Mouse (Mus musculus) neural tube, embryonic 15.5 days (tissue): Measurements from ENCODE around the gene Enpp7. TPM values are rescaled to one million over a fixed set of nuclear protein-coding genes. Genes with fewer than 3 reads are reported as not detected.

Experiments used
- ATAC-seq: fragments of 200-750 bp; cut with Nextera tagmentation; 2 replicates; pipeline ENCODE4 v1.8.0; 2017; ENCODE audit warnings: mild to moderate bottlenecking, moderate TSS enrichment, moderate library complexity; ENCODE audit not compliant: low FRiP score
- H3K27ac ChIP-seq: fragments of 300-500 bp; sonication (generic); replicated peaks from 2 replicates; pipeline ENCODE4 v1.5.1; 2015; ENCODE audit warnings: mild to moderate bottlenecking, inconsistent platforms
- H3K27me3 ChIP-seq: fragments of 300-500 bp; sonication (generic); replicated peaks from 2 replicates; pipeline ENCODE4 v1.6.1; 2015; ENCODE audit warnings: inconsistent platforms
- H3K36me3 ChIP-seq: fragments of 300-500 bp; sonication (generic); 2 replicates; pipeline ENCODE4 v1.6.1; 2015; ENCODE audit warnings: inconsistent platforms
- H3K4me1 ChIP-seq: fragments of 300-500 bp; sonication (generic); 2 replicates; pipeline ENCODE4 v1.6.1; 2015; ENCODE audit warnings: inconsistent platforms
- H3K4me2 ChIP-seq: fragments of 300-500 bp; sonication (generic); 2 replicates; pipeline ENCODE4 v1.6.1; 2015; ENCODE audit warnings: inconsistent platforms, mild to moderate bottlenecking, moderate library complexity
- H3K4me3 ChIP-seq: fragments of 300-500 bp; sonication (generic); replicated peaks from 2 replicates; pipeline ENCODE4 v1.5.1; 2015; ENCODE audit warnings: mild to moderate bottlenecking, inconsistent platforms
- H3K9ac ChIP-seq: fragments of 300-500 bp; sonication (generic); replicated peaks from 2 replicates; pipeline ENCODE4 v1.6.1; 2015; ENCODE audit warnings: mild to moderate bottlenecking, inconsistent platforms
- H3K9me3 ChIP-seq: fragments of 300-500 bp; sonication (generic); replicated peaks from 2 replicates; pipeline ENCODE4 v1.6.1; 2016; ENCODE audit warnings: inconsistent platforms
- WGBS: fragments of 180-500 bp; shearing (Covaris S2); methylation state at CpG from one replicate; pipeline ENCODE4 v1.1.7; 2015; ENCODE audit warnings: mixed read lengths; 5-methylcytosine and 5-hydroxymethylcytosine counted together
- polyA plus RNA-seq: library from polyadenylated mRNA; unstranded; fragments of >200 nt; fragmentation: Nextera tagmentation; extraction: Ambion mirVana; gene quantifications from 2 replicates; pipeline ENCODE4 v1.2.1, GENCODE M21; 2015

Enpp7 gene
- polyA plus RNA-seq, 1 experiment from 2014 or later: not detected

DNA sequence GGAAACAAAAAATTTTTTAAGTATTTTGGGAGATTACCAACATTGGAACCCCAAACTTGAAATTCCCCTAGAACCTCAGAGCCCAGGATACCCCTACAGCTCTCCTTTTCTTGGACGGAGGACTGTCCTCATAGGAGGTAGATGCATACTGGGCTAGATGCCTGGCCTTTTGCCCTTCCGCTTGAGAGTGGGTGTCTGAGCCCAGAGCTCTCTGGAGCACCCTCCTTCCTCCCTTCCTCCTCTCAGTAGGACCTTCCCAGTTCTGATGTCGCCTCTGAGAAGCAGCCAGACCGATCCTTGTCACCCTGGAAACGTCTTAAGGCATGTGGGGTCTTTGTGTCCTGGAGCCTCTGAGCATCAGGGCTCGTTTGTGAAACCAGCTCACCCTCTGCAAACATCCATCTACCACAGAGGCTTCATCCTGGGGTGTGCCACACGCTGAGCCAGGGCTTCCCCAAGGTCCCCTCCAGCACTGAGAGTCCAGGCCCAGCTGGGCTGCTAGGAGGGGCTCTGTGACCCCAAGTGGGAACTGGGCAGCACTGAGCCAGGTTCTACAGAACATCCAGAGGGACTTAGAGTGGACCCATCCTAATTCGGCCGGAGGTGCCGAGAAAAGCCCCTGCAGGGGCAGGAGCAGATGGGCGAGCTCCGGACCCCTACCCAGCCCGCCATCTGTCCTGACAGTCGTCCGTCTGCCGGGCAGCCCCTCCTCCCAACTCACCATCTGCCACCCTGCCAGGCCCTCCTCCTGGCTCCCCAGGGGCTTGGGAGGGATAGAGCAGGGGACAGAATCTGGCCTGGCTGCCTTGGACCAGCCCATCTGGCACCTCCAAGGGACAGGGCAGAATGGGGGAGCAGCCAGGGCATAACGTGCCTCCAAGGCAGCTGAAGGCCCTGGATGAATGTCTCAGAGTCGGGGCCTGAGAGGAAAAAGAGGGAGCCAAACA, 15.3 kb upstream of the Enpp7 start:
- Histone ChIP-seq H3K9ac (no peak overlapping the region), H3K4me3 (no peak overlapping the region), H3K27ac (peak overlapping the region; percentile 33), H3K9me3 (no peaks in the 10 kb centered on the region), H3K36me3 (no peaks in the 10 kb centered on the region), H3K27me3 (no peaks in the 10 kb centered on the region), H3K4me1 (peaks cover 23% of the 10 kb centered on the region), H3K4me2 (no peak overlapping the region)
- WGBS: 20% methylated on average over 18 of the region's 18 CpGs
- ATAC-seq: peak; percentile 68

DNA sequence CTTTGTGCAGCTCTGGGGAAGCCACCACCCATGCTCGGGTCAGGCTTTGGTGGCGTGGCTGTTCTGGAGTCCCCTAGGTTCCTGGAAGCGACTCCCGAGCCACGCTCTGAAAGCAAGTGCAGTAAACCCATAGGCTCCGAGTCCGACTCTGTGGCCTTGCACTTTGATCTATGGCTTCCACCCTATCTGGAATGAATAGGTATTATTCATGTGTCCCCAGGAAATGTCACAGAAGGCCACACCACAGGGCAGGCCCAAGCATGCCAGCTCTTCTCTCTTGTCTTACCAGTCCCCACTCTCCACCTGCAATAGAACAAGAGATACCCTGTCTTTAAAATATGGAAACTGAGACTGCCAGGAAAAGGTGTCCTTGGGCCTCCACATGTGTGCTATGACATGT, 13.6 kb upstream of the Enpp7 start:
- Histone ChIP-seq H3K27me3 (no peaks in the 10 kb centered on the region), H3K36me3 (no peaks in the 10 kb centered on the region), H3K4me2 (no peak overlapping the region), H3K4me1 (peaks cover 23% of the 10 kb centered on the region), H3K9ac (no peak overlapping the region), H3K9me3 (no peaks in the 10 kb centered on the region), H3K27ac (no peak overlapping the region), H3K4me3 (no peak overlapping the region)
- ATAC-seq: no peak
- 73% methylated on average over 7 of the region's 7 CpGs for WGBS

DNA sequence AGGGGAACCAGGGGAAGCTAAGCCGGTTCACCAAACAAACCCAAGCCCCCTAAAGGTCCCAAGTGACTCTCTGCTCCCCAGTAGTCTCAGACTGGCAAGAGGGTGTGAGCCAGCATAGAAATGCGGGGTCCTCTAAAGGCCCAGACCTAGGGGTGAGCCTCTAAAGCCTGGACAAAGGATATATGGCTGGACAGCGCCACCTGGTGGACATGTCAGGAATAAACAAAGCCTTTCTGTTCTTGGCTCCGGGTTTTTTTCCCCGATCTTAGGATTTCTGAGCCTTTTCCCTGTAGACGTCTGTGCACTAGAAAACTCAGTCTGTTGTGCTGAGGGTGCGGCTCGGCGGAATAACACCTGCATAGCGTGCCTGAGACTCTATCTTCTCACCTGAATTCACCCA, 12.6 kb upstream of the Enpp7 start:
- ATAC-seq: no peak
- Histone ChIP-seq H3K4me2 (peak overlapping the region; percentile 46), H3K4me1 (peaks cover 23% of the 10 kb centered on the region), H3K9me3 (no peaks in the 10 kb centered on the region), H3K9ac (0 out of 2 replicates have a peak overlapping the region, but pooled peaks have one; percentile 14), H3K27ac (no peak overlapping the region; the same call in 1 of the 2 replicates), H3K27me3 (no peaks in the 10 kb centered on the region), H3K4me3 (0 out of 2 replicates have a peak overlapping the region, but pooled peaks have one; percentile 9), H3K36me3 (no peaks in the 10 kb centered on the region)
- WGBS: 2% methylated on average over 10 of the region's 10 CpGs

DNA sequence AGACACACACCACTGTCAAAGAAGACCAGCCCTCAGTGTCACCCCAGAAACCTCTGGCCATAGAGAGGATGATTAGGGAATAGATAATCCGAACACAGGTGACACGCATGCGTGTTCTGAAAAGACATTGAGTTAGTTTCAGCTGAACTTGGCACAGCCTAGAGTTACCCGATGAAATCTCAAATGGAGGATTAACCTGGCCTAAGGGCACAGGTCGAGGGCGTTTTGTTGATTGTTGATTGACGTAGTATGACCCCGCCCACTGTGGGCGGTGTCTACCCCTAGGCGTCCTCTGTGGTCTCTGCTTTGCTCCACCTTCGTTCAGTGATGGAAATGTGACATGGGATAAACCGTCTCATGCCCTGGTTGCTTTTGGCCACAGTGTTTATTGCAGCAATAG, 12.1 kb upstream of the Enpp7 start:
- Histone ChIP-seq H3K27me3 (no peaks in the 10 kb centered on the region), H3K27ac (no peak overlapping the region; the same call in 1 of the 2 replicates), H3K4me2 (peak overlapping the region; percentile 46), H3K9ac (0 out of 2 replicates have a peak overlapping the region, but pooled peaks have one; percentile 14), H3K9me3 (no peaks in the 10 kb centered on the region), H3K36me3 (no peaks in the 10 kb centered on the region), H3K4me3 (0 out of 2 replicates have a peak overlapping the region, but pooled peaks have one; percentile 9), H3K4me1 (peaks cover 23% of the 10 kb centered on the region)
- no peak for ATAC-seq
- 15% methylated on average over 12 of the region's 12 CpGs for WGBS

DNA sequence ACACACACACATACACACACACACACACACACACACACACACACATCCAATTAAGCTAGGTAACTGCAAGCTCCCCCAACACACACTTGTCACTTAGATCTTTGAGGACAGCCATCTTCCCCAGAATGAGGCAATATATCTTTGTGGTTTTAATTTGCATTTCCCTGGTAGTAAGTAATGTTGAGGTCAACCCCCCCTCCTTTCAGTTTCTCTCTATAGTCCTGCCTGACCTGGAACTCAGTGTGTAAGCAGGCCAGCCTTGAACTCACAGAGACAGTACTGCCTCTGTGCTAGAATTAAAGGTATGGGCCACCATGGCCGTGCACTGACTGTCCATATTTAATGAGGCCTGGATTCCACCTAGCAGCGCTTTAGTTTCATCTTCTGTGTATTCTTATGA, 7.6 kb upstream of the Enpp7 start:
- H3K4me1 ChIP-seq: peaks cover 19% of the 10 kb centered on the region
- H3K4me2 ChIP-seq: no peak overlapping the region
- no peaks in the 10 kb centered on the region for H3K9me3 ChIP-seq
- H3K27ac ChIP-seq: no peak overlapping the region
- H3K9ac ChIP-seq: no peak overlapping the region
- no peaks in the 10 kb centered on the region for H3K36me3 ChIP-seq
- H3K27me3 ChIP-seq: no peaks in the 10 kb centered on the region
- 74% methylated on average over 2 of the region's 2 CpGs for WGBS
- H3K4me3 ChIP-seq: no peak overlapping the region
- no peak for ATAC-seq

DNA sequence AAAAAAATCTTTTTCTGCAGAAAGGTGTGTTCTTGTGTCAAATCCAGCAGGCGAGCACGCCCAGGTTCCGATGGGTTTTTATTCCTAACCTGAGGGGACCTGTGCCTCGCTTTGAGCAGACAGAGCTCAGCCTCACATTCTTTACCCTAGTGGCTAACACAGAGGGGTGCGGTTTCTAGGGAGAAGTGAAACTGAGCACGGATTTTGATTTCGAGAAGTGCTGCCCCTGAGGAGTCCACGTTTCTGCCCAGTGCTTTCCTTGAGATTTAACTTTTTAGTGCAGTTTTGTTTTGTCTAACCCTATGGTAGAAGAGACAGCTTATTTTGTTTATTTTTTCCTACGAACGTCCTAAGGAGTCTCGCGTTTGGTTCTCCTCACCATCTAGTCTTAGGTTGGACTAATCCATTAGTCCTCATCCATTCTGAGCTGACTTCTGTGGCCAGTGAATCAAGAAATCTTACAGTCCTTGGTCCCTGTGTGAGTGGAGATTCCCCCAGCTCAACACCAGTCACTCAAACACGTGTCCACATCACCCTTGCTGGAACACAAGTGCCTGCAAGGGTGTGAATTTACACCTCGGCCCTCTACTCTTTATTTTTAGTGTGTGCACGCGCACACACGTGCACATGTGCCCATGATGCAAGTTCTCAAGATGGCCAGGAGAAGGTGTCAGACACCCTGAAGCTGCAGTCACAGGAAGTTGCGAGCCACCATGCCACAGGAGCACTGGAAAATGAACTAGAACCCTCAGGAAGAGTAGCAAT, 6.8 kb upstream of the Enpp7 start:
- Histone ChIP-seq H3K27me3 (no peaks in the 10 kb centered on the region), H3K36me3 (no peaks in the 10 kb centered on the region), H3K9me3 (no peaks in the 10 kb centered on the region), H3K4me3 (no peak overlapping the region), H3K9ac (no peak overlapping the region), H3K4me1 (peaks cover 12% of the 10 kb centered on the region; the same call in 1 of the 2 replicates), H3K27ac (no peak overlapping the region), H3K4me2 (no peak overlapping the region)
- ATAC-seq: no peak
- 68% methylated on average over 18 of the region's 18 CpGs for WGBS

DNA sequence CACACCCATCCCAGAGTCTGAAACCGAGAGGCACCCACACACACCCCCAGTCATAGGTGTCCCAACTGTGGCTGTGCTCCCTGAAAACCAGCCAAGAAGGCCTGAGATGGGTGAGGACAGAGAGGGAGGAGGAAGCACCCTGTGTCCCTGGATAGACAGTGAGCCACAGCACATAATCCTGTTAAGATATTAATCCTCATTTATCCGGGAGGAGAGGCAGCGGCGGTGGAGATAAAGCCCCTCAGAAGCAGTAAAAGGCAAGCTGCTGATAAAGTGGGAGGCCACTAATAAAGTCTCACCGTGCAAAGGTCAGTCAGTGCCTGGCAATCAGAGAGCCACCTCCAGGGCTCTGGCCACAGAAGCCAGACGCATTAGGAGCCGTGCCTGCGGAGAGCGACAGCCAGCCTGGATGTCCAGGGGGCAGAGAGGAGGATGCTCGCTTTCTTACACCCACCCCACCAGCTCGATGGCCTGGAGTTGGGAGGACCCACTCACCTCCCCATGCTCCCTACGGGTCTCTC, 5.3 kb upstream of the Enpp7 start:
- no peak for ATAC-seq
- H3K36me3 ChIP-seq: no peaks in the 10 kb centered on the region
- no peak overlapping the region for H3K4me3 ChIP-seq
- H3K27ac ChIP-seq: no peak overlapping the region
- no peak overlapping the region for H3K9ac ChIP-seq
- H3K27me3 ChIP-seq: no peaks in the 10 kb centered on the region
- H3K9me3 ChIP-seq: no peaks in the 10 kb centered on the region
- 53% methylated on average over 12 of the region's 12 CpGs for WGBS
- H3K4me1 ChIP-seq: peaks cover 12% of the 10 kb centered on the region; the same call in 1 of the 2 replicates
- H3K4me2 ChIP-seq: no peak overlapping the region

DNA sequence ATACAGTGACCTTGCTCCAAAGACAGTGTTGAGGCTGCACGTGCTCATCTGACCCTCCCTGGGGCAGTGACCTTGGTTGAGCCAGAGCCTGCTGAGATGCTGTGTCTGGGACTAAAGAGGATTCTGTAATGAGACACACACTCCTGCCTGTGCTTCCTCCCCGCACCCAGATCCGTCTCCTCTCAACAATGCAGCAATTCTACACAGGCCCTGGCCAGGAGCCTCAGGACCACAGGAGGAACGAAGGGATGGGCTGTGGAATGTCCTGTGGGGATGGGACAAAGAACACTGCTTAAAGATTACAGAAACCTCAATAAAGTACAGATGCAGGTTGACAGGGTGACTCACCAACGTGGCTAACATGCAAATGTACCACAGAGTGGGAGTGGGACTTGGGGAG, 2.4 kb upstream of the Enpp7 start:
- H3K9ac ChIP-seq: no peak overlapping the region
- no peaks in the 10 kb centered on the region for H3K9me3 ChIP-seq
- ATAC-seq: no peak
- H3K4me1 ChIP-seq: peaks cover 12% of the 10 kb centered on the region; the same call in 1 of the 2 replicates
- 54% methylated on average over 5 of the region's 5 CpGs for WGBS
- no peak overlapping the region for H3K4me3 ChIP-seq
- no peaks in the 10 kb centered on the region for H3K27me3 ChIP-seq
- no peak overlapping the region for H3K27ac ChIP-seq
- no peaks in the 10 kb centered on the region for H3K36me3 ChIP-seq
- no peak overlapping the region for H3K4me2 ChIP-seq

DNA sequence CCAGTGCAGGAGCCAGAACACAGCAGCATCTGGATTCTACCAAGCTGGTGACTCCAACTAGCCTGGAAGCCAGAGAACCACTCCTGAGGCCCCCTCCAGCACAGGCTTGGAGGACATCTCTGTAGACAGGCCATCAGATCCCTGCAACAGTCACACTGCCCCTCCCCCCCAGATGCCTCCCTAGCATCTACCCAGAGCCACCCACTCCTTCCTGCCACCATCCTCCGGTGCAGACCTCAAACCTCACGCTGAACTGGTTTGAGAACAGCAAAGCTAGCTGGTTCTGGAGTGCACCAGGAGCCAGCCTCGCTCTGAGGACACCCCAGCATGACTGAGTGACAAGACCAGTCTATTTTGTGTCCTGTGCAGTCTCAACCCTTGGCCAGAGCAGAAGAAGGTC, 4.8 kb downstream of the Enpp7 start:
- ATAC-seq: no peak
- H3K27me3 ChIP-seq: no peaks in the 10 kb centered on the region
- no peak overlapping the region for H3K4me2 ChIP-seq
- no peaks in the 10 kb centered on the region for H3K9me3 ChIP-seq
- H3K4me3 ChIP-seq: no peak overlapping the region
- 72% methylated on average over 3 of the region's 3 CpGs for WGBS
- H3K9ac ChIP-seq: no peak overlapping the region
- H3K4me1 ChIP-seq: no peaks in the 10 kb centered on the region
- H3K27ac ChIP-seq: no peak overlapping the region
- H3K36me3 ChIP-seq: no peaks in the 10 kb centered on the region

DNA sequence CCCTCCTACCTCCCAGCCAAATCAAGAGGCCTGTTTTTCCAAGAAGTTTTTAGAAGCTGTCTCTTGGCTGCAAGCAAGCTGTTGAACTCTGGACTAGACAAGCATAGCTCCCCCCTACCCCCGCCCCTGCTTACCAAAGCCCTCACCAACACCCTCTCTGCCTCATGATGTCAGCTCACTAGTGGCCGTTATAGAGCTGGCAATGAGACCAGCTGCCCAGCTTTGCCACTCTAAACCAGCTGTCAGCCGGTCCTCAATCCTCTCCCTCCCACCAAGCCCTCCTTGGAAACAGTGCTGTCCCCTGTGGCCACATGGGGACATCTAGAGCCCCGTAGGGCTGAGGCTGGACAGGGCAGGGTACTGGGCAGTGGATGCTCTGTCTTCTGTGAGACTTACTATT, 7.5 kb downstream of the Enpp7 start:
- no peak overlapping the region for H3K9ac ChIP-seq
- no peaks in the 10 kb centered on the region for H3K27me3 ChIP-seq
- no peaks in the 10 kb centered on the region for H3K36me3 ChIP-seq
- no peak overlapping the region for H3K4me3 ChIP-seq
- 26% methylated on average over 4 of the region's 4 CpGs for WGBS
- H3K9me3 ChIP-seq: no peaks in the 10 kb centered on the region
- H3K4me2 ChIP-seq: no peak overlapping the region
- no peak overlapping the region for H3K27ac ChIP-seq
- H3K4me1 ChIP-seq: peaks cover 21% of the 10 kb centered on the region
- no peak for ATAC-seq

DNA sequence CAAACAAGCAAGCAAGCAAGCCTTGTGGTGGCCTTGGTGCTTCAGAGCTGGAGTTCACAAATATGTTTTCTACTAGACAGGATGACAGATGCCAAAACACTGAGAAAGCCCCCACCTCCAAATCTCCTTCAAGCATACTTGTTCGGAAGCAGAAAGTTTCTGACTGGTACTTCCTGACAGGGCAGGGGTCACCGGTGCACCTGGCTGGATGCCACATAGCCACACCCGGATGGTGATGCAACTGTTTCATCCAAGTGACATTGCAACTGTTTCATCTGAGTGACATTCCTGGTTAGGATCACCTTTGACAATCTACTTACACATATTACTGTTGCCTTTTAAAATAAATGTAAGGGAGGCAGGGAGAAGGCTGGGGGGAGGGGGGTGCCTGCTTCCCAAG, 9.2 kb downstream of the Enpp7 start:
- Histone ChIP-seq H3K4me3 (no peak overlapping the region), H3K4me2 (no peak overlapping the region), H3K9me3 (no peaks in the 10 kb centered on the region), H3K27me3 (no peaks in the 10 kb centered on the region), H3K27ac (no peak overlapping the region), H3K4me1 (peaks cover 21% of the 10 kb centered on the region), H3K9ac (no peak overlapping the region), H3K36me3 (no peaks in the 10 kb centered on the region)
- no peak for ATAC-seq
- 84% methylated on average over 3 of the region's 3 CpGs for WGBS
